Mouse (Mus musculus) heart, embryonic 16.5 days (tissue): ENCODE results near the gene Rfxap. TPM values are rescaled to one million over a fixed set of nuclear protein-coding genes. Genes with fewer than 3 reads are reported as not detected.

Source experiments
- ATAC-seq: fragments of 200-750 bp; cut with Nextera tagmentation; replicated peaks from 2 replicates; pipeline ENCODE4 v1.8.0; 2017; ENCODE audit warnings: moderate number of reproducible peaks; ENCODE audit not compliant: insufficient read depth, low FRiP score; ENCODE audit errors: extremely low read depth
- H3K27ac ChIP-seq: fragments of 300-500 bp; sonication (generic); 2 replicates; pipeline ENCODE4 v1.5.1; 2014; ENCODE audit warnings: mild to moderate bottlenecking, low read length, control low read depth, moderate library complexity
- H3K27me3 ChIP-seq: fragments of 300-500 bp; sonication (generic); 2 replicates; pipeline ENCODE4 v1.6.1; 2014; ENCODE audit warnings: low read length, mixed read lengths; ENCODE audit not compliant: control insufficient read depth, insufficient read depth
- H3K36me3 ChIP-seq: fragments of 300-500 bp; sonication (generic); 2 replicates; pipeline ENCODE4 v1.6.1; 2014; ENCODE audit not compliant: control insufficient read depth, insufficient read depth
- H3K4me1 ChIP-seq: fragments of 300-500 bp; sonication (generic); 2 replicates; pipeline ENCODE4 v1.6.1; 2014; ENCODE audit warnings: low read length, mixed read lengths; ENCODE audit not compliant: control insufficient read depth, insufficient read depth
- H3K4me2 ChIP-seq: fragments of 300-500 bp; sonication (generic); 2 replicates; pipeline ENCODE4 v1.6.1; 2014; ENCODE audit warnings: low read depth, mild to moderate bottlenecking, control low read depth, low read length
- H3K4me3 ChIP-seq: fragments of 300-500 bp; sonication (generic); 2 replicates; pipeline ENCODE4 v1.5.1; 2014; ENCODE audit warnings: mild to moderate bottlenecking, control low read depth, low read length
- H3K9ac ChIP-seq: fragments of 300-500 bp; sonication (generic); 2 replicates; pipeline ENCODE4 v1.6.1; 2014; ENCODE audit warnings: low read length, control low read depth
- H3K9me3 ChIP-seq: fragments of 300-500 bp; sonication (generic); replicated peaks from 2 replicates; pipeline ENCODE4 v1.6.1; 2016; ENCODE audit warnings: low read length; ENCODE audit not compliant: control insufficient read depth
- WGBS: fragments of 180-500 bp; shearing (Covaris S2); extraction: QIAGEN DNeasy Blood & Tissue Kit; methylation state at CpG from one replicate; pipeline ENCODE4 v1.1.7; 2014; 5-methylcytosine and 5-hydroxymethylcytosine counted together
- polyA plus RNA-seq: library from polyadenylated mRNA; unstranded; fragments of >200 nt; fragmentation: Nextera tagmentation; extraction: Ambion mirVana; gene quantifications from 2 replicates; pipeline ENCODE4 v1.2.1, GENCODE M21; 2015

Rfxap gene
- 28.3 and 32.3 TPM in 2 replicates for polyA plus RNA-seq

GRCm38 (mm10) chr3:54807666-54808217, at the start of gene Rfxap:
Gene Rfxap (minus strand): TSS chr3:54807791.
- Histone ChIP-seq H3K4me2 (peak within 1 kb of the TSS; percentile 86), H3K9me3 (no peaks in the 10 kb centered on the region), H3K36me3 (peaks cover 17% of the 10 kb centered on the region), H3K27ac (peak within 1 kb of the TSS; percentile 91), H3K4me3 (peak within 1 kb of the TSS; percentile 81), H3K4me1 (peaks cover 12% of the 10 kb centered on the region), H3K9ac (peak within 1 kb of the TSS; percentile 97), H3K27me3 (0 out of 2 replicates have a peak, but pooled peaks cover 5% of the 10 kb centered on the region)
- ATAC-seq: peak; percentile 95
- WGBS: under 1% methylated on average over 52 of the region's 52 CpGs

- Histone ChIP-seq H3K27me3 (no peaks in the 10 kb centered on the region), H3K27ac (no peak overlapping the region), H3K4me2 (no peak overlapping the region), H3K9ac (no peak overlapping the region), H3K4me3 (no peak overlapping the region), H3K36me3 (no peaks in the 10 kb centered on the region), H3K4me1 (no peaks in the 10 kb centered on the region), H3K9me3 (no peaks in the 10 kb centered on the region)
- no peak for ATAC-seq
- WGBS: 58% methylated on average over 2 of the region's 2 CpGs
Observed at GRCm38 (mm10) chr3:54835421-54835820, 27.8 kb upstream of the Rfxap start.

- Histone ChIP-seq H3K9ac (no peak overlapping the region), H3K27ac (no peak overlapping the region), H3K4me1 (no peaks in the 10 kb centered on the region), H3K4me2 (no peak overlapping the region), H3K36me3 (no peaks in the 10 kb centered on the region), H3K27me3 (no peaks in the 10 kb centered on the region), H3K4me3 (no peak overlapping the region), H3K9me3 (no peaks in the 10 kb centered on the region)
- no peak for ATAC-seq
- WGBS: 80% methylated on average over 3 of the region's 3 CpGs
Observed at GRCm38 (mm10) chr3:54832491-54832890, 24.9 kb upstream of the Rfxap start.

GRCm38 (mm10) chr3:54822526-54822925, 14.9 kb upstream of the Rfxap start:
- Histone ChIP-seq H3K36me3 (no peaks in the 10 kb centered on the region), H3K4me1 (no peaks in the 10 kb centered on the region), H3K27ac (no peak overlapping the region), H3K27me3 (no peaks in the 10 kb centered on the region), H3K4me3 (no peak overlapping the region), H3K4me2 (no peak overlapping the region), H3K9me3 (no peaks in the 10 kb centered on the region), H3K9ac (no peak overlapping the region)
- WGBS: 66% methylated on average over 5 of the region's 5 CpGs
- no peak for ATAC-seq

- H3K9ac ChIP-seq: no peak overlapping the region
- no peaks in the 10 kb centered on the region for H3K36me3 ChIP-seq
- ATAC-seq: no peak
- no peak overlapping the region for H3K4me3 ChIP-seq
- WGBS: 12% methylated on average over 3 of the region's 3 CpGs
- 0 out of 2 replicates have a peak, but pooled peaks cover 2% of the 10 kb centered on the region for H3K27me3 ChIP-seq
- no peaks in the 10 kb centered on the region for H3K9me3 ChIP-seq
- no peaks in the 10 kb centered on the region for H3K4me1 ChIP-seq
- H3K27ac ChIP-seq: no peak overlapping the region
- no peak overlapping the region for H3K4me2 ChIP-seq
Observed at GRCm38 (mm10) chr3:54815292-54815691, 7.7 kb upstream of the Rfxap start.

- WGBS: 67% methylated on average over 6 of the region's 6 CpGs
- Histone ChIP-seq H3K9me3 (no peaks in the 10 kb centered on the region), H3K4me1 (no peaks in the 10 kb centered on the region), H3K27me3 (0 out of 2 replicates have a peak, but pooled peaks cover 2% of the 10 kb centered on the region), H3K4me2 (no peak overlapping the region), H3K27ac (no peak overlapping the region), H3K36me3 (no peaks in the 10 kb centered on the region), H3K9ac (no peak overlapping the region), H3K4me3 (no peak overlapping the region)
- no peak for ATAC-seq
Observed at GRCm38 (mm10) chr3:54814622-54815021, 7.0 kb upstream of the Rfxap start.

DNA sequence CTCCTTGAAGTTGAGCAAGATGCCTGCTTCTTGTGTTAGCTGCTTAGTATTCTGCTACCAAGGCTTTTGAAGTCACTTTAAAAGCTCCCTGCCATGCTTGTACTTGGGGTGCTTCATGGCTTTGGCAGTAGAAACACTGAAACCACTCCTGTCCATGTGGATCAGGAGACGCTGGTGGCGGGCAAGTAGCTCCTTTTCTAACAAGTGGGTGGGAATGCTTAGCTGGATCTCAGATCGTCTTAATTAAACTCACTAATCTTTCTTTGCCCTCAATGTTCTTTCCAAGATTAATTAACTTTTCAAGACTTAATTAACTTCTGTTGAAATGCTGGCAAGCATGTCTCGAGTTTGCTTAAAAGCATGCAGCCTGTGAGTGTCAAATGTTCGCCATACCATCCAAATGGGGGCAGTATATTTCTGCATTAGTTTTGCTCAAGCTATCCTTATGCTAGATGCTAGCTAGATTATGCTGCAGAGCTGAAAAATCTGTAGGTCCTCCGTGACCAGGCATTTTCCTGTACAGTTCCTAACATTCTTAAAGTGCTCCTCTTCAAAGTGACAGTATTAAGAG, 5.9 kb upstream of the Rfxap start:
- Histone ChIP-seq H3K9me3 (no peaks in the 10 kb centered on the region), H3K27me3 (0 out of 2 replicates have a peak, but pooled peaks cover 5% of the 10 kb centered on the region), H3K27ac (no peak overlapping the region), H3K9ac (no peak overlapping the region), H3K4me3 (no peak overlapping the region), H3K36me3 (no peaks in the 10 kb centered on the region), H3K4me2 (no peak overlapping the region), H3K4me1 (no peaks in the 10 kb centered on the region)
- no peak for ATAC-seq
- WGBS: 65% methylated on average over 6 of the region's 6 CpGs

DNA sequence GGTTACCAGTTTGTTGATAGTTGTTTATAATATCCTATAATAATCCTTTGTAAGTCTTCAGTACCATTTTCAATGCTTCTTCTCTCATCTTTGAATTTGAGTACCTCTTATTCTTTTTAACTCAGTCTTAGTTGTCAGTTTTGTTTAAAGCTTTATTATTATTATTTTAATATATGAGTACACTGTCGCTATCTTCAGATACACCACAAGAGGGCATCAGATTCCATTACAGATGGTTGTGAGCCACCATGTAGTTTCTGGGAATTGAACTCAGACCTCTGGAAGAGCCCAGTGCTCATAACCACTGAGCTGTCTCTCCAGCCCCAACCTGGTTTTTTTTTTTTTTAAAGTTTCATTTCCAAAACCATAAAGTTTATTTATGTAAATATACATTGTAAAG, 4.0 kb upstream of the Rfxap start:
- 41% methylated on average over 1 of the region's 1 CpGs for WGBS
- H3K4me1 ChIP-seq: peaks cover 1% of the 10 kb centered on the region
- H3K36me3 ChIP-seq: no peaks in the 10 kb centered on the region
- H3K9ac ChIP-seq: no peak overlapping the region
- no peak overlapping the region for H3K27ac ChIP-seq
- no peaks in the 10 kb centered on the region for H3K9me3 ChIP-seq
- H3K27me3 ChIP-seq: 0 out of 2 replicates have a peak, but pooled peaks cover 5% of the 10 kb centered on the region
- no peak overlapping the region for H3K4me3 ChIP-seq
- no peak for ATAC-seq
- H3K4me2 ChIP-seq: no peak overlapping the region

DNA sequence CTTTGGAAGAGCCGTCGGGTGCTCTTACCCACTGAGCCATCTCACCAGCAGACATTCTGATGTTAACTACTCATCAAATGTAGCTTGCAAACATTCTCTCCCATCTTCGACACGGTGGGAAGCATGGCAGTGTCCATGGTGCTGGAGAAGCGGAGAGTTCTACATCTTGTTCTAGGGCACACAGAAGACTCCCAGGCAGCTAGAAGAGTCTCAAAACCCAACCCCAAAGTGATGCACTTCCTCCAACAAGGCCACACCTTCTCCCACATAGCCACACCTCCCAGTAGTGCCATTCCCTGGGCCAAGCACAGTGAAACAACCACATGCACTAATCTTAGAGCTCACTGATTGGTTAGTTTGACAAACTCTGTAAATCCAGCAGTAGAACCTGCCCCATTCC, 1.5 kb upstream of the Rfxap start:
- peaks cover 13% of the 10 kb centered on the region for H3K36me3 ChIP-seq
- peaks cover 12% of the 10 kb centered on the region for H3K4me1 ChIP-seq
- 39% methylated on average over 5 of the region's 5 CpGs for WGBS

More for the DNA sequence above, 1.5 kb upstream of the Rfxap start:
- Histone ChIP-seq H3K27ac (no peak overlapping the region), H3K4me3 (no peak overlapping the region), H3K9ac (no peak overlapping the region), H3K4me2 (no peak overlapping the region), H3K9me3 (no peaks in the 10 kb centered on the region), H3K27me3 (0 out of 2 replicates have a peak, but pooled peaks cover 5% of the 10 kb centered on the region)
- no peak for ATAC-seq
